29 mouse cellular contexts compared by ENCODE assay signal in the genomic region with DNA sequence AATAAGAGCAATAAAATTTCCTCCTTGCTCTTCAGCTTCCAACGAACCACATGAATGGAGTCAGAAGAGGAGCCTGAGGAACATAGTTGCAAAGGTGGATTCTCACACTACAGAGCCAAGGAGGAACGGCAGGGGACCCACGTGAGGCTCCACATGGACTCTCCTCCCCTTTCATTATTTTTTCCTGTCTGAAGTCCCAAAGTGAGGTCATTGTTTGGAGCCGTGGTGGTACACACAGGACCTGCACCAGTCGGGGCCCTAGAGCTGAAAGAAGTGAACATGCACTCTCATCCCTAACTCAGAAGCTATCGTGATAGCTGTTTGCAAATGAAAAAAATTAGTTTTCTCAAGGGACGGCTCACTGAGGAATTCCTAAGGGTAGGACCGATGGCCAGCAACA. TPM values are rescaled to one million over a fixed set of nuclear protein-coding genes. Genes with fewer than 3 reads are reported as not detected.
DNase-seq lines count a peak whose midpoint lies in the region; ATAC-seq and TF ChIP-seq lines count a peak whose summit lies in the region.
"Had no signal": no experiment of that assay in that cellular context is flagged by ENCODE, and none has a peak within 500 bp of the region (broad histone marks: within the 10 kb centered on the region; RNA-seq: fewer than 3 reads in every experiment).

No protein-coding gene starts in this region.

- no peak for ATAC-seq in lung, embryonic 14.5 days (ENCODE audit: insufficient read depth)
- no peak for ATAC-seq in intestine, embryonic 16.5 days
- ATAC-seq: activated CD4-positive, CD25-positive, alpha-beta regulatory T cell, adult 4 months; forebrain, embryonic 15.5 days had no signal

- peaks cover 26% of the 10 kb centered on the region for H3K36me3 ChIP-seq in lung, embryonic 14.5 days (ENCODE audit: insufficient read depth)
- H3K36me3 ChIP-seq in limb, embryonic 10.5 days: peaks cover 25% of the 10 kb centered on the region
- H3K36me3 ChIP-seq in intestine, embryonic 16.5 days (ENCODE audit: control insufficient read depth, insufficient read depth, low read length): peaks cover 3% of the 10 kb centered on the region; the same call in 1 of the 2 replicates

- no peaks in the 10 kb centered on the region for H3K27me3 ChIP-seq in lung, embryonic 14.5 days (ENCODE audit: insufficient read depth, low read length)
- no peaks in the 10 kb centered on the region for H3K27me3 ChIP-seq in limb, embryonic 10.5 days (ENCODE audit: low read depth, poor library complexity, severe bottlenecking)
- no peaks in the 10 kb centered on the region for H3K27me3 ChIP-seq in intestine, embryonic 16.5 days (replicated peaks; ENCODE audit: control insufficient read depth, insufficient read depth, low read length)
- H3K27me3 ChIP-seq: embryonic facial prominence, embryonic 13.5 days; forebrain, embryonic 12.5 days; forebrain, embryonic 15.5 days; heart, embryonic 12.5 days; heart, embryonic 15.5 days; hindbrain, embryonic 12.5 days; hindbrain, embryonic 15.5 days had no signal

- no peak for TF ChIP-seq POLR2A in lung, adult 2 months (IDR thresholded peaks at IDR 0.05; ENCODE audit: borderline replicate concordance, extremely low read depth, low read depth, low read length)

- H3K9ac ChIP-seq in lung, embryonic 14.5 days: no peak overlapping the region
- H3K9ac ChIP-seq in intestine, embryonic 16.5 days (ENCODE audit: low read depth, low read length): no peak overlapping the region
- H3K9ac ChIP-seq: embryonic facial prominence, embryonic 13.5 days; forebrain, embryonic 12.5 days; forebrain, embryonic 15.5 days; heart, embryonic 12.5 days; heart, embryonic 15.5 days; hindbrain, embryonic 12.5 days; hindbrain, embryonic 15.5 days had no signal

- no peak overlapping the region for H3K27ac ChIP-seq in lung, embryonic 14.5 days (ENCODE audit: low read depth)
- H3K27ac ChIP-seq in limb, embryonic 10.5 days: 0 out of 2 replicates have a peak overlapping the region, but pooled peaks have one; percentile 14
- no peak overlapping the region for H3K27ac ChIP-seq in intestine, embryonic 16.5 days (ENCODE audit: low read length)
- H3K27ac ChIP-seq: embryonic facial prominence, embryonic 10.5 days; embryonic facial prominence, embryonic 13.5 days; forebrain, embryonic 12.5 days; forebrain, embryonic 15.5 days; hindbrain, embryonic 12.5 days; hindbrain, embryonic 15.5 days had no signal

- 68% methylated on average over 8 of the region's 8 CpGs for WGBS in lung, embryonic 14.5 days
- 50% methylated on average over 8 of the region's 8 CpGs for WGBS in lung, adult 2 months
- 82% methylated on average over 8 of the region's 8 CpGs for WGBS in limb, embryonic 10.5 days
- WGBS in intestine, embryonic 16.5 days: 73% methylated on average over 8 of the region's 8 CpGs

- DNase-seq in heart, adult 11 months: peak; percentile 91
- DNase-seq in heart, postnatal 36 days: no peak
- peak; percentile 32 for DNase-seq in lung, embryonic 14.5 days
- DNase-seq in lung, adult 2 months: no peak
- DNase-seq in limb, embryonic 10.5 days (ENCODE audit: low spot score): no peak
- DNase-seq in lung, postnatal 36 days: peak; percentile 38
- DNase-seq: adrenal gland, adult 8-10 months; adrenal gland, postnatal 25 days; cerebellum, adult 11-12 months; cerebellum, adult 8-10 months; cerebellum, postnatal 10 days; cerebellum, postnatal 36 days; embryo, embryonic 11 days; gastrocnemius, postnatal 10 days; gastrocnemius, postnatal 36 days; heart, postnatal 14 days had no signal

- no peak for TF ChIP-seq CTCF in lung, embryonic 14.5 days (IDR thresholded peaks at IDR 0.05; ENCODE audit: low read depth)
- TF ChIP-seq CTCF in lung, adult 2 months (IDR thresholded peaks at IDR 0.05; ENCODE audit: insufficient read depth, low read length): no peak

- no peaks in the 10 kb centered on the region for H3K4me1 ChIP-seq in lung, embryonic 14.5 days (ENCODE audit: insufficient read depth)
- H3K4me1 ChIP-seq in lung, adult 2 months (ENCODE audit: control insufficient read depth, insufficient read depth, low read length): no peaks in the 10 kb centered on the region; the same call in 1 of the 2 replicates
- peaks cover 6% of the 10 kb centered on the region; the same call in 1 of the 2 replicates for H3K4me1 ChIP-seq in limb, embryonic 10.5 days
- no peaks in the 10 kb centered on the region for H3K4me1 ChIP-seq in intestine, embryonic 16.5 days (ENCODE audit: control insufficient read depth, insufficient read depth, low read length)
- H3K4me1 ChIP-seq: forebrain, embryonic 12.5 days; forebrain, embryonic 15.5 days; hindbrain, embryonic 12.5 days; hindbrain, embryonic 15.5 days had no signal

- intact Hi-C loops in heart, postnatal 36 days (cut with DNase I): loop anchor here (5.0 kb wide), 1 partner anchor 33 kb away; no protein-coding TSS in a partner anchor

- no peak overlapping the region for H3K4me2 ChIP-seq in lung, embryonic 14.5 days
- H3K4me2 ChIP-seq in intestine, embryonic 16.5 days (ENCODE audit: low read depth, low read length): no peak overlapping the region
- H3K4me2 ChIP-seq: embryonic facial prominence, embryonic 13.5 days; forebrain, embryonic 12.5 days; forebrain, embryonic 15.5 days; heart, embryonic 12.5 days; heart, embryonic 15.5 days; hindbrain, embryonic 12.5 days; hindbrain, embryonic 15.5 days had no signal

- no peaks in the 10 kb centered on the region for H3K9me3 ChIP-seq in lung, embryonic 14.5 days (ENCODE audit: low read depth, low read length)
- no peaks in the 10 kb centered on the region for H3K9me3 ChIP-seq in limb, embryonic 10.5 days (replicated peaks)
- H3K9me3 ChIP-seq in intestine, embryonic 16.5 days (ENCODE audit: control insufficient read depth, low read length): no peaks in the 10 kb centered on the region
- H3K9me3 ChIP-seq: embryonic facial prominence, embryonic 10.5 days; embryonic facial prominence, embryonic 13.5 days; forebrain, embryonic 12.5 days; forebrain, embryonic 15.5 days; heart, embryonic 12.5 days; heart, embryonic 15.5 days; hindbrain, embryonic 12.5 days; hindbrain, embryonic 15.5 days had no signal

- H3K4me3 ChIP-seq in lung, embryonic 14.5 days (ENCODE audit: low read depth, low read length): no peak overlapping the region
- H3K4me3 ChIP-seq in lung, adult 2 months (replicated peaks; ENCODE audit: extremely low read depth, low read depth, low read length): no peak overlapping the region
- no peak overlapping the region for H3K4me3 ChIP-seq in limb, embryonic 10.5 days
- H3K4me3 ChIP-seq in intestine, embryonic 16.5 days (ENCODE audit: low read length): no peak overlapping the region
- H3K4me3 ChIP-seq: embryonic facial prominence, embryonic 10.5 days; embryonic facial prominence, embryonic 13.5 days; erythroblast, embryonic 14.5 days; forebrain, embryonic 12.5 days; forebrain, embryonic 15.5 days; heart, embryonic 12.5 days; heart, embryonic 15.5 days; hindbrain, embryonic 12.5 days; hindbrain, embryonic 15.5 days had no signal

RNA-seq across cellular contexts. Expression of a gene that starts 9.2 kb away (rescaled TPM):
- total RNA-seq in heart, postnatal 36 days (2021): 10 to 100 TPM; 26.0 to 34.9 TPM
- polyA plus RNA-seq in lung, embryonic 14.5 days (2014; fragmentation: Nextera tagmentation; extraction: Ambion mirVana): 265 and 268 TPM in 2 replicates
- polyA plus RNA-seq in lung, adult 2 months (2012; rRNA removed): 24.5 and 27.1 TPM in 2 replicates
- 73.9 and 85.7 TPM in 2 replicates for polyA plus RNA-seq in limb, embryonic 10.5 days (2016; fragmentation: Nextera tagmentation; extraction: Ambion mirVana)
- 56.6 and 61.9 TPM in 2 replicates for polyA plus RNA-seq in intestine, embryonic 16.5 days (2015; fragmentation: Nextera tagmentation; extraction: Ambion mirVana)
- polyA plus RNA-seq: erythroblast, embryonic 14.5 days had no signal

RNA-seq across cellular contexts. Expression of a gene that starts 47.1 kb away (rescaled TPM):
- under 1 TPM in 1 of 2 experiments, not detected in 1; 0.24 TPM for total RNA-seq in heart, postnatal 36 days (2021)
- polyA plus RNA-seq in lung, embryonic 14.5 days (2014; fragmentation: Nextera tagmentation; extraction: Ambion mirVana): 0.47 and 0.53 TPM in 2 replicates
- 0.59 and 1.5 TPM in 2 replicates for polyA plus RNA-seq in lung, adult 2 months (2012; rRNA removed)
- 0.11 and 0.21 TPM in 2 replicates for polyA plus RNA-seq in limb, embryonic 10.5 days (2016; fragmentation: Nextera tagmentation; extraction: Ambion mirVana)
- 0.39 and 0.40 TPM in 2 replicates for polyA plus RNA-seq in intestine, embryonic 16.5 days (2015; fragmentation: Nextera tagmentation; extraction: Ambion mirVana)
- total RNA-seq: adrenal gland, postnatal 25 days; ES-E14; gastrocnemius, postnatal 36 days; heart, postnatal 14 days had no signal
- polyA plus RNA-seq: cortical plate, adult 2 months; erythroblast, embryonic 14.5 days; forebrain, embryonic 15.5 days; hindbrain, embryonic 12.5 days had no signal

Comparison
In these comparisons a context has a peak if more than half of its experiments do, and no peak if none do; other contexts are left out.
1. DNase-seq: peak in heart, adult 11 months (single experiment), lung, embryonic 14.5 days (single experiment) and lung, postnatal 36 days (single experiment); none in heart, postnatal 36 days (0 of 2), lung, adult 2 months (single experiment) and limb, embryonic 10.5 days (single experiment).